Mouse (Mus musculus): ENCODE measurements around the gene Ccdc9.

Ccdc9 gene

GRCm38 (mm10) chr7:16286026-16286961 lies at the start of gene Ccdc9:
Ccdc9 (minus strand) TSS chr7:16286795.
- DNase-seq (ENCODE audit: extremely low spot score, low spot score): peak; percentile 99

DNA sequence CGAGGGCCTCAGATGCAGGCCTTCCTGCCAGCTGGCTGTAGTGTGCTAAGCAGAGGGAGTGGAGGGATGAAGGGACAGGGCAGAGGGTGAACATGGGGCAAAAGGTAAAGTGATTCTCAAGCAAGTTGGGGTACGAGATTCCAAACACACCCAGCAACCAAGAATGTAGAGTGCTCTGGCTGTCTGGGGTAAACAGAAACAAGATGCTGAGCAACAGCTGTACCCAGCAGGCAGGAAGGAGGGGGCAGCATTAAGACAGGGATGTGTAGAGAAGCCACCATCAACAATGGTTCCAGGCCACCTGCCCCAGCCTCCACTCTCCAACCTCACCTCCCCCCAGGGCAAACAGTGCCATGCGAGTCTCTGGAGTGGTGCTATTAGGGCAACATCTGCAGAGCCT lies 42.6 kb upstream of the Ccdc9 start:
- DNase-seq (ENCODE audit: extremely low spot score, low spot score): no peak

- DNase-seq (ENCODE audit: extremely low spot score, low spot score): no peak
Measured at GRCm38 (mm10) chr7:16326607-16326971, 40.0 kb upstream of the Ccdc9 start.

DNA sequence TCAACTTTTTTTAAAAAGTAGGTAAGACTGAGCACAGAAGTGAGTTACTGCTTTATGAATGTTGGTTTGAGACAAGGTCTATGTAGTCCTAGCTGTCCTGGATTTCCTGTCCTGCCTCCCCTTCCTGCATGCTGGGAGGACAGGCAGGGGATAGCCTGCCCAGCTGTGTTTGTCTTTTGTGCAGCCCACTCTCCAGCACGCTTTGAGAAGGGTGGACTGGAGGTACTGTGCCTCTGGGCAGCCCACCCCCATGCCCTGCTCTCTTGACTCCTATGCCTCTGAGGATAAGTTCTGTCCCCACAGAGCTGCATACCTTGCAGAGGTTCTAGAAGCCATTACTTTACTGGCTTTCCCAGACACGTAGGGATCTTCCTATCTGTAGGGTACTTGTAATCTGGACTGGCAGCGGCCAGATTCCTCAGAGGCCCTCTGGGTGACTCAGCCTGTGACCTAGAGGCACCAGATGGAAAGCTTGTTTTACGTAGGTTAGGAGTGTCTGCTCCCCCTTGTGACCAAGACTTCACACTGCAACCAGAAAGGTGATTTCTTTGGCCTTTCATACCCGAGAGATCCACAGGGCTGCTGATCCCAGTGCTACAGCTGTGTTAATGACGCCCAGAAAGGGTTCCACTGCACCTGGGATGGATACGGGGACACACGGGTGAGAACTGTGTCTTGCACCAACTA lies 39.5 kb upstream of the Ccdc9 start:
- peak; percentile 66 for DNase-seq (ENCODE audit: extremely low spot score, low spot score)

DNA sequence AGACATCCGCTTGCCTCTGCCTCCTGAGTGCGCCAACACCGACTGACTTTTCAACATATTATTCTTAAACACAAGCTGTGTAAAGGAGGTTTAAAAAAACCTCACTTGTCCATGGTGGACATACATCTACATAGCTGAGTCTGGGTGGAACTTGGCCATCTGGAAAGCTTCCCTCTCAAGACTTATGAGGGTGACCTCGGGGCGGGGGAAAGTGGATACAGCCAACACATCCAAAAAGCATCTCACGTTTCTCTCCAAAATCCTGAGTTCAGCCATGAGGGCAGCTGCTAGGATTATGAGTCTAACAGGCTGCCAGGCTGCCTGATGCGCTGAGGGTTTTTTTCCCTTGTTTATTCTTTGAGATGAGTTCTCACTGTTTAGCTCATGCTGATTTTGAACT lies 38.1 kb upstream of the Ccdc9 start:
- no peak for DNase-seq (ENCODE audit: extremely low spot score, low spot score)

GRCm38 (mm10) chr7:16320479-16320878 lies 33.9 kb upstream of the Ccdc9 start:
- DNase-seq (ENCODE audit: extremely low spot score, low spot score): no peak

DNA sequence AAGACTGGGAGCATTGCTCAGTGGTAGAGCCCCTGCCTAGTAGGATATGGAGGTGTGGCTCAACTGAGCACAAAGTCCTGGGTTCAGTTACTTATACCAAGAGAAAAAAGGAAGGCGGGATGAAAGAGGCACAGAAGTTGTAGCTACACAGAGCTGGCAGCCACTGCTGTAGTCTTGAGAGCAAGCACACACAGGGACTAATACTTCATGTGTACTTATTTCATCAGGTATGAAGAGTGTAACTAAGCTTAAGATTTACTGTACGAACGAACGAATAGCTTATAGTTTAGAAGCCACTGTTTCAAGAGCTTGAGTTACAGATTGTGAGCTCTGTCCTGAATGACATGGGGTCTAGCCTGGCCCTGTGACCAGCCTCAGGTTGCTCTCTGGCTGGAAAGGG lies 32.6 kb upstream of the Ccdc9 start:
- DNase-seq (ENCODE audit: extremely low spot score, low spot score): no peak

GRCm38 (mm10) chr7:16317094-16317493 lies 30.5 kb upstream of the Ccdc9 start:
- DNase-seq (ENCODE audit: extremely low spot score, low spot score): no peak

GRCm38 (mm10) chr7:16315222-16315759 lies 28.7 kb upstream of the Ccdc9 start:
- DNase-seq (ENCODE audit: extremely low spot score, low spot score): no peak

DNA sequence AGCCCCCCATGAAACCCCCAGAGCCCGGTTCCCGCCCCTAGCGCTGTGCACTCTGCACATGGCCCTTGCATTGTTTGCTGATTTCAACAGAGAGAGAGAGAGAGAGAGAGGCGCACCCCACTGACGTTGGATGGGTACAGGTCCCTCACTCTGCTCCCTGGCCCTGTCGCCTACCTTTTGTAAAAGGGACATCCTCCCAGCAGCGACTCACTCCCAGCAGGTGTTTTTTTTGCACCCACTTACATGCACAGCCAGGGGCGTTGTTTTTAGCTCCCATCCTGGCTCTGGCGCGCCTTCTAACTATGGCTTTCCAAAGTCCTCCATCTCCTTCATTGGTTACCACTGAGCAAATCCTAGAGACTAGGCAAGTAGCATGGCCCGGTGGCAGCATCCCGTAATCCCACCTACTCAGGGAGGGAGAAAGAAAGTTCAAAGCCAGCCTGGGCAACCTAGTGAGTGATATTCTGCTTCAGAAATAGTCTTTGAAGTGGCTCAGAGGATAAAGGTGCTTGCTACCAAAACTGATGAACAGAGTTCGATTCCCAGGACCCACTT lies 27.7 kb upstream of the Ccdc9 start:
- DNase-seq (ENCODE audit: extremely low spot score, low spot score): no peak

- peak; percentile 84 for DNase-seq (ENCODE audit: extremely low spot score, low spot score)
Measured at GRCm38 (mm10) chr7:16313481-16314220, 27.1 kb upstream of the Ccdc9 start.

- no peak for DNase-seq (ENCODE audit: extremely low spot score, low spot score)
Measured at GRCm38 (mm10) chr7:16312672-16313311, 26.2 kb upstream of the Ccdc9 start.

- peak; percentile 89 for DNase-seq (ENCODE audit: extremely low spot score, low spot score)
Measured at GRCm38 (mm10) chr7:16312011-16312671, 25.5 kb upstream of the Ccdc9 start.

DNA sequence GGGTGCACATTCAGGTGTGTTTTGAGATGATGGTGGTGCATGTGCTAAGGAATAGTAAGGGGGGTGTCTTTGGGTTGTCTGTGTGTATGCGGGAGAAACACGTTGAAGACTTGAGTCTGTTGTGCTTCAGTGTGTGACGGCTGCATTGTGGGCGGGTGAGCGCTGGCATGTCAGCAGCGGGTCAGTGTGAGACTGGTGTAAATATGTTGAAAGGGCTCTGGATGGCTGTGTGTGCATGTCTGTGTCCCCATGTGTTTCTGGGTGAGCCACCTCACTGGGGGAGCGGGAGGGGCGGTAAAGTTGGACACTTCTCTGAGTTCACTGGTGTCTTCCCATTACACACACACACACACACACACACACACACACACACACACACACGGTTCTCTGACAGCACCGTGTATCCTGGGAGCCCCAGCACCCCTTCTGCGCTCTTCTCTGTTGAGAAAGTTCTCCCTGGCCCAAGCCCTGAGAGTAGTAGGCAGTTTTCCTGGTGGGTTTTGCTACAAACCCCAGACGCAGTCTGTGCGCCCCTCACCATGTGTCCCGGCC lies 24.9 kb upstream of the Ccdc9 start:
- DNase-seq (ENCODE audit: extremely low spot score, low spot score): peak; percentile 57

- DNase-seq (ENCODE audit: extremely low spot score, low spot score): peak; percentile 52
Measured at GRCm38 (mm10) chr7:16310521-16311452, 24.2 kb upstream of the Ccdc9 start.

DNA sequence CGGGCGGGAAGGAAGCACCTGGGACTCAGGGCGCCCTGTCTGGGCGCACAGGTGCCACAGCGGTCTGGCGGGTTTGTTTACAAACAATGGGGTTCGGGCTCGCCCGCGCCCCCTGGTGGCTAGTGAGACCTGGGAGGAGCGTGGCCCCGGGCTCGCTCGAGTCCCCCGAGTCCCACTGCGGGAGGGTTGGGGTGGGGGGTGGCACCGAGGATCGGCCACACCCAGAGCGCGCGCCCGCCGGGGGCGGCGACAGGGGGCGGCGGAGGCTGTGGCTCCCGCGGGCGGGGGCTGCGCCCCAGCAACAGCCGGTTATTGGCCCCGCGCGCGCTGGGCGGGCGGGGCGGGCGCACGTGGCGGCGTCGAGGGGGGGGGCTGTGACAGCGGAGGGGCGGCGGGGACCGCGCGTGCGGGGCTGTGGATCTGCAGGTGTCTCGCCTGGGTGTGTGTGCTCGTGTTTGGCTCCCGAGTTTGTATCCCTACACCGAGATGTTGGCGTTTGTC lies 23.5 kb upstream of the Ccdc9 start:
- peak; percentile 84 for DNase-seq (ENCODE audit: extremely low spot score, low spot score)

DNA sequence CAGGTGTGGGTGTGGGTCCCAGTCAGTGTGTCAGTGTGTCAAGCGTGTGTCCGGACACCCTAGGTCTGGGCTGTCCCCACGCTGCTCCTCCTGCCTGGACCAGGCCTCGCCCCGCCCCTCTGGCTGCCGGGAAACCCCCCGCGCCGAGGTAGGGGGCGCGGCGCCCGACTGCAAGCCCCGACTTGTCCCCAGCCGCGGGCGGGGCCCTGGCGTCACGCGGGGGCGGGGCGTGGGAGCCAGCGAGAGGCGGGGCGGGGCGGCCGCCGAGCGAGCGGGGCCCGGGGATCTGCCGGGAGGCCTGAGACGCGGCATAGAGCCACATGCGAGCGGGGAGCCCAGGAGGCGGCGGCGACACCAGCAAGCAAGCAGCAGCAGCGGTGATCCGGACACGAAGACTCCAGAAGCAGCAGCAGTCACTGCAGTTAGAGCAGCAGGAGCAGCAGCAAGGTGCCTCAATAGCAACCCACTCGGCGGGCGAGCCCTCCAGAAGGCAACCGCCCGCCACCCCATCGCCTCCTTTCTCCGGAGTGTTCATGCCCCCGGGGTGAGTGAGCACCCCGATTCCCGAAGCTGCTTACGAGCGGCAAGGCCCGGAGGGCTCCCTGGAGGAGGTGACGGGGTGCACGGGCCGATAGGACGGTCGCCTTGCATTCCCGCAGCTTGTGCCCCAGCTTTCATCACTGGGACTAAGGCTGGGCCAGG lies 22.9 kb upstream of the Ccdc9 start:
- DNase-seq (ENCODE audit: extremely low spot score, low spot score): peak; percentile 71
